Mouse (Mus musculus): ENCODE results near the gene Drc3. TPM values are rescaled to one million over a fixed set of nuclear protein-coding genes. Genes with fewer than 3 reads are reported as not detected.

Gene Drc3
- polyA plus RNA-seq, 1 experiment from 2014 or later = 7.1 TPM

DNA sequence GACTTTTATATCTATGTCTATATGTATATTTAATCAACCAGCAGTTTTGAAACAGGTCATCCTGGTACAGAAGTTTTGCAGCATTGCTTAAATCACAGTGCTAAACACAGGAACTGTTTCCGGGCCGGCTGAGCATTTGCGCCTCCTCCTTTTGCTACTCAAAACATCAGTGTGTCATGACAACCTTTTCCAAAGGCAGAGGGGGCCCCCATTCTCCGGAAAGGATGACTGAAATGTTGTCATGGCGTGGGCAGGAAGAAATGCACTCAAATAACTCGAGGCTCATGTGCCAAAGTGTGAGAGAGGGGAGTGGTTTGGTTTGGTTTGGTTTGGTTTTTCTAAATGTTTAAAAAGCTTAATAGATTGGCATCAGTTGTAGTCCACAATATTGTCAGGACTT, 89.8 kb downstream of the Drc3 start:
- H3K27me3 ChIP-seq (ENCODE audit: control insufficient read depth, insufficient read depth, low read depth, low read length) = no peaks in the 10 kb centered on the region
- no peak overlapping the region for H3K4me2 ChIP-seq (ENCODE audit: low read length)
- H3K27ac ChIP-seq (ENCODE audit: low read length) = no peak overlapping the region
- H3K9ac ChIP-seq (ENCODE audit: low read depth, low read length) = no peak overlapping the region
- no peak for ATAC-seq
- H3K4me1 ChIP-seq (ENCODE audit: control insufficient read depth, insufficient read depth, low read length) = no peaks in the 10 kb centered on the region
- H3K9me3 ChIP-seq (replicated peaks; ENCODE audit: control insufficient read depth, low read length, poor library complexity, severe bottlenecking) = no peaks in the 10 kb centered on the region
- 91% methylated on average over 6 of the region's 6 CpGs for WGBS
- H3K4me3 ChIP-seq (ENCODE audit: low read depth, low read length) = no peak overlapping the region
- H3K36me3 ChIP-seq (ENCODE audit: control insufficient read depth, insufficient read depth, low read length) = peaks cover 26% of the 10 kb centered on the region

Other genes with a start within 250 kb of the Drc3 start
- gene Rai1, start 248.3 kb upstream of the Drc3 start, polyA plus RNA-seq (2015; fragmentation: Nextera tagmentation; extraction: Ambion mirVana) = 25.0 and 26.5 TPM in 2 replicates
- gene Srebf1, start 130.7 kb upstream of the Drc3 start, polyA plus RNA-seq (2015; fragmentation: Nextera tagmentation; extraction: Ambion mirVana) = 31.9 and 34.1 TPM in 2 replicates
- gene Tom1l2, start 424 bp upstream of the Drc3 start, polyA plus RNA-seq (2015; fragmentation: Nextera tagmentation; extraction: Ambion mirVana) = 66.4 and 74.6 TPM in 2 replicates
- 24.4 and 24.8 TPM in 2 replicates for gene Gid4, start 63.8 kb downstream of the Drc3 start, polyA plus RNA-seq (2015; fragmentation: Nextera tagmentation; extraction: Ambion mirVana)
- gene Atpaf2, start 65.1 kb downstream of the Drc3 start, polyA plus RNA-seq (2015; fragmentation: Nextera tagmentation; extraction: Ambion mirVana) = 43.3 and 47.4 TPM in 2 replicates
- 90.8 and 91.5 TPM in 2 replicates for gene Drg2, start 101.3 kb downstream of the Drc3 start, polyA plus RNA-seq (2015; fragmentation: Nextera tagmentation; extraction: Ambion mirVana)
- 0.08 and 0.16 TPM in 2 replicates for gene Myo15, start 116.0 kb downstream of the Drc3 start, polyA plus RNA-seq (2015; fragmentation: Nextera tagmentation; extraction: Ambion mirVana)
- 20.3 and 22.6 TPM in 2 replicates for gene Alkbh5, start 183.1 kb downstream of the Drc3 start, polyA plus RNA-seq (2015; fragmentation: Nextera tagmentation; extraction: Ambion mirVana)

Measured in midbrain, embryonic 16.5 days (tissue).